Mouse (Mus musculus) regulatory T cell (primary cell): ENCODE data around the gene Trpc1.

Source experiments
- in situ Hi-C: fragments of 300-600 bp; cut with MboI, MseI; formaldehyde crosslinking; loops from one replicate; pipeline ENCODE4 v1.15.1; 2025; ENCODE audit warnings: high pct_unique_total_duplicates

Gene Trpc1

DNA sequence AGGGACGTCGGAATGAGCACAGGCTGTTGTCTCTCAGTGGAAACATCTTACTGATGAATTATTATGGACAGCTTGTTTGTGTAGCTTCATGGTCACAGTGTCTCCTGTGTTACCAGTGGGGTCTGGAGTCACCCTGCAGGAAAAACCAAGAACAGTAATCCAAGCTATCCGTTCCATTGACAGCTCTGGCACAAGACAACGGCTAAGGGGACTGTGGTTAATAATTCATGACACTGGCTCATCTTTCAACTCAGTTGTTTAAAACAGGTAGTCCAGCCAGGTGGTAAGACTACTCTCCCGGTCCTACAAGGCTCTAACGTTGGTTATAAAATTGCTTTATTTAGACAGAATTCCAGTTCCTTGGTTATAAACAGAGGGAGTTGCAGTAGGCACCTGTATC, 53.6 kb downstream of the Trpc1 start:
- in situ Hi-C loops: no loop called here

- in situ Hi-C loops: no loop called here
These were observed 55.2 kb downstream of the Trpc1 start for GRCm38 (mm10) chr9:95695023-95695422.

GRCm38 (mm10) chr9:95694526-95694925, 55.6 kb downstream of the Trpc1 start:
- in situ Hi-C loops: no loop called here

- in situ Hi-C loops: no loop called here
These were observed 56.6 kb downstream of the Trpc1 start for GRCm38 (mm10) chr9:95693528-95694100.

GRCm38 (mm10) chr9:95692823-95693222, 57.4 kb downstream of the Trpc1 start:
- in situ Hi-C loops: no loop called here

GRCm38 (mm10) chr9:95688064-95688463, 62.1 kb downstream of the Trpc1 start:
- in situ Hi-C loops: no loop called here

DNA sequence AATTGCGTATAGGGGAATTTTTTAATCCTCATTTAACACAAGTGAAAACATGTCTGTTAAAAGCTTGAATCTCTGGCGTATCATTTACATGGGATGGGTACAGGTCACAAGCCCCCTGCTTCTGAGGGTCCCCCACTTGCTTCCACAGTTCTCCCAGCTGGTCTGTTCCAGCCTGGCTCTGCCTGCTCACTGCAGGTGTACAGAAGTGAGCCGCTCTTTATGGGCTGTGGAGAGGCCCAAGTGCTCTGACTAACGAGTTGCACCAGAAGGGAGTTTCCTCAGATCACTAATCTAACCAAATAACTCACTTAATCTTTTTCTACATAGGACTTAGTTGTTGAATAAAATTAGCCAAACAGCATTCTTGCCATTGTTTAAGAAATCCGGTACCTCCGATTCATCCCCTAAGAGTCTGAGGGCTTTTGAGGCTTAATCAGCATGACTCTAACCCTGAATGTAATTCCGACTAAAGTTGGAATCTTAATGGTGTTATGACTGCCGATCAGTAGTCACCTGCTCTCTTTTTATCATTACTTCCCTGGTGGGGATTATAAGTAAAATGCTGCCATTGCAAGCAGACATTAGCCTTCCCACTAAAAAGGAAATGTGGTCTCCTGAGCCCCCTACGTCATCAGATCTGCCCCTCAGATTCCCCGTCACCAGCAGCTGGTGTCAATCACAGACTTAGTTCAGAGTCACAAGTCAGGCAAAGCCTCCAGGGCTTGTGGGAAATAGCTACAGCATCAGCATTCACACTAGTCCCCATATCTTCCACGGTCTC, 64.3 kb downstream of the Trpc1 start:
- in situ Hi-C loops: no loop called here

DNA sequence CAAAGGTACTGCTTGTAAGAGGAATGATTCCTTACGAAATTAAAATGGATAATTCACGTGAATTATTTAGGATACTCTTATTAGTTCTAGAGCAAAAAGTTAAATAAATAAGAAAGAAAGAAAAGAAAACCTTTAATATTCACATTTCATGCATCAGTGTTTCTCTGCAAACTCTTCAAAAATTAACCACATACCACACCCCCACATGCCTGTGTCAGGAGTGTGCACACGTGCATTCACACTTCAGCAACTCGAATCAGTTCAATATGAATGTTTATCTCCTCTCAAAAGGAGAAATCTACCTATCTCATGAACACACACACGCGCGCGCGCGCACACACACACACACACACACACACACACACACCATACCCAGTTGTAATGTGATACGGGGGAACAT, 69.5 kb downstream of the Trpc1 start:
- in situ Hi-C loops: no loop called here

DNA sequence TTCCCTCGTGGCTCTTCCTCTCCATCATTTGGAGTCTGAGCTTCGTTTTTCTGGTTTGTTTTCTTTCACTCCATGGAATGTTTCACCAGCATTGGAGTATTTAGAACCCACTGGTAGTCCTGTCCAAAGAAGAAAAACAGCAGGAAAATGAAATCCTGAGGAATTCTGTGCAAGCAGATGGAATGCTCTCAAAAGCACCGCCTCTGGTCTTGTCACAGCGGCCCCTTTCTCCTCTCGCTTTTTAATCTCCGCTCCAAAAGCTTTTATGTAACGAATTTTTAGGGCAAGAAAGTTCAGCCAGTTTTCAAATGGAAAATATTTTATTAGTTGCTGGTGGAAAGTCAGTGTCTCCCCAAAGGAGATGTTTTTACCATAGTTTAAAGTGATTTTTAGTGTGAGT, 70.2 kb downstream of the Trpc1 start:
- in situ Hi-C loops: loop anchor here (5.0 kb wide), 1 partner anchor 143 kb away; no protein-coding TSS in a partner anchor

DNA sequence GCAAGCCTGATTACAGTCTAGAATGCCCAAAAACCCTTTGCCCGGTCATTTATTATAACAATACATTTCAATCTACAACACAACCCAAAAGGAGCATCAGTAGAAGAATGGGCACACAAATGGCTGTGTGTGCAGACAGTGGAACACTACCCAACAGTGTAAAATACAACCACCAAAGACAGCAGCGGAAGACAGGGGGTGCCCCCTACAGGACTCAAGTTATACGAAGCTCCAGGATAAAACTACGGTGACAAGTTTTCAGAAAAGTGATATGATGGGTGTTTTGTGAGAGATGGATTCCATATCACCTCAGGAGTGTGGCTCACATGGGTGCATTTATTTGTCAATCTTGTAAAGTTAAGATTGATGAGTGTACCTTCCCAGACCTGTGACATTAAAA, 74.2 kb downstream of the Trpc1 start:
- in situ Hi-C loops: loop anchor here (5.0 kb wide), 1 partner anchor 139 kb away; no protein-coding TSS in a partner anchor

DNA sequence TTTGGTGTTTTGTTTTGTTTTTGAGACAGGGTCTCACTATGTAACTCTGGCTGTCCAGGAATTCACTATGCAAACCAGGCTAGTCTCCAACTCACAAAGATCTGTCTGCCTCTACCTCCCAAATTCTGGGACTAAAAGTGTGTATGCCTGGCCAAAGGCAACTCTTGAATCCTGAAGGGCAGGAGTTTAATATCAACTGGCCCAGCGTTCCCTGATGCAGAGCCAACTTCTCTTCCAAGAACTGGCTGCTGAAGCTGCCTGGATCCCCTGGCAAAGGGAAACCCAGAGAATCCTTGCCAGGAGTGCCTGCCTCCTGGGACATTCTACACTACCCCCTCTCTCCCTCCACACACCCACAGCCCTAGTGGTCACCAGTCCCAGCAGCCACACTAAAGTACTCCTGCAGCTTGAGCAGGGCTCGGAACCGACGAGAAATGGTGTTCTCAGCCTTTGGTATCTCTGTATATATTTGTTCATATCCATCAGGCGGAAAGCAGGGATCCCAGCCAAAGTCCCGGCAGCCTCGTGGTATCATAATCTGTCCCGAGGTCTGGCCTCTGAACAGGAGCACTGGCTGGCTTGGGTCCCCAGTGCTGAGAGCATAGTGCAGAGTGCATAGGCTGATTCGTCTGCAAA, 75.0 kb downstream of the Trpc1 start:
- in situ Hi-C loops: loop anchor here (5.0 kb wide), 1 partner anchor 138 kb away; no protein-coding TSS in a partner anchor

GRCm38 (mm10) chr9:95672760-95673159, 77.4 kb downstream of the Trpc1 start:
- in situ Hi-C loops: no loop called here

DNA sequence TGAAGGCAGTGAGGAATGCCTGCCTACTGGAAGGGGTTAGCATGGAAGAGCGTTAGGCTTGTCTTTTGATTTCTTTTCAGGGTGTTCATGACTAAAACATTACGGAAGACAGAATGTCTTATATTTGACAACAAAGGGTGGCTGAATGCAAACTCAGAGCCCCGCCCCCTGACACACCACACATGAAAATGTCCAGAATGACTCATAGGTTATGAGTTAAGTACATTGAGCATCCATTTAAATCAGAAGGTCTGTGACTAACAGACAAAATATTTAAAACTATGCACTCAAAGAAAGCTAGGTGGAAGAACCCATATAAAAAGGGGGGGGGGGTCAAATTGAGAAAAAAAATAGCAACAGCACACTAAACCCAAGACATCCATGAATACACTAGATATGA, 77.8 kb downstream of the Trpc1 start:
- in situ Hi-C loops: no loop called here

- in situ Hi-C loops: no loop called here
These were observed 81.9 kb downstream of the Trpc1 start for GRCm38 (mm10) chr9:95668306-95668705.

DNA sequence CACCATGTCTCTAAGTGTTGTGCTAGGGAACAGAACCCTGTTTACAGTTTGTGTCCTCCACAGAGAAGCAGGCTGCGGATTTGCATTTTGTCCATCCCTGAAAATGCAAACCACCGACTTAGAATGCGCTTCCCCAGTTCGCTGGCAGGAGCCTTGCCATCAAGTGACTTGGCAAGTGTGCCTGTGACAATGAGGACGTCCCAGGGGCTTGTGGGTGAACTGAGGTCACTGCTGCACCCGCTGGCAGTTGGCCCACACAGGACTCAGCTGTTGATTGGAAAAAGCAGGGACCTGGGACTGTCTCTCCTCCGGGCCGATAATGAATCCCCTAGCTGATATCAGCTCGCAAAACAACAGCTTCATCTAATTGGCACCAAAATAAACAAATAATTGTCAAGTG, 82.3 kb downstream of the Trpc1 start:
- in situ Hi-C loops: no loop called here

DNA sequence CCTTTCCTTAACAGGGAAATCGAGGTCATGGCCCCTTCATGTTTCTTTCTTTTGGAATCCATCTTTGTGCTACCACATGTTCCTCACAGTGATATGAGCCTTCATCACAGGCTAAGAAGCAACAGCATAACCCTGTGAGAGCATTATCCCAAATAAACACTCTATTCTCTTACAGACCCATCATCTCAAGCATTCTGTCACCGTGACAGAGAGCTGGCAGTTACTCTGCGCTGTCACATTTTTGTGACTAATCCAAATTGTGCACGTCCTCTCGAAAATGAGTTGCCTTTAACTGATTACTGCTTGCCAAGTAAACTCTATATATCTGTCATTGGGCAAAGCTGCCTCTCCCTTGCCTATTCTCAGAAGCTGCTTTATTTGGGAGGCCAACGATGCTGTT, 84.3 kb downstream of the Trpc1 start:
- in situ Hi-C loops: no loop called here

- in situ Hi-C loops: no loop called here
These were observed 85.7 kb downstream of the Trpc1 start for GRCm38 (mm10) chr9:95664290-95664989.

DNA sequence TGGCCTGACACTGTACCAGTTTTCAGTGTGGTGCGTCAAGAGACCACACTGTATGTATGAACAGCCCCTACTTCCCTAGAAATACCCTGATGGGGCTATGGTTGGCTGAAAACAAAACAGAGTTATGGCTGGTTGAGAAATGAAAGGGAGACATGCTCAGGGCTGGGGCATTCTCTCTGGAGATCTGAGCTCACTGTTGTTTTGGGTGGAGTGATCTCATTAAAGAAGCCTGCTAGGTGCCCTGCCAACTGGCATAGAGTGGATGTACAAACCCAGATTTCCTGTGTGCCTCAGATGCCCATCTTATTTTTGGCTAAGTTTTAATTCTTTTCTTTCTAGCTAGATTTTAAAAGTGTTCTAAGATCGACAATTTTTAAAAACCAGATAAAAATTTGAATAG, 92.2 kb downstream of the Trpc1 start:
- in situ Hi-C loops: no loop called here
